8 mouse cellular contexts compared by ENCODE assay signal in the genomic region with DNA sequence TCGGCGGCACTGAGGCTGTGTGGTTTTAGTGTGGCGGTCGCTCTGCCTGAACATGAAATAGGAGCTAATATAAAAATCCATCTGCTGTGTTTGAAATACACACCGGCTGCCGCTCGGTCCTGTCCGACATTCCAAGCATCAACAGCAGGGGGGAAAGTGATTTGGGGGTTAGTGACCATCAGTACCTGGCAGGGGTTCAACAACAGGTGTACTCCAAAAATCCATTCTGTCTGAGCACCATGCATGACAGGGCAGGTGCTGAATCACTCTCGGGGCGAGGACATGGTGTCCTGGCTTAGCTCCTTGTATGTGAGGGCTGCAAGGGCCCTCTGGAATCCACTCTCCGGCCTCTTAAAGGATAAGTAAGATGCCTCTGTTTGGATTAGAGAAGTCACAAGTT. TPM values are rescaled to one million over a fixed set of nuclear protein-coding genes. Genes with fewer than 3 reads are reported as not detected.
A peak's percentile ranks its signal among the peaks of the same experiment; 100 is the strongest.
DNase-seq lines count a peak whose midpoint lies in the region; ATAC-seq lines count a peak whose summit lies in the region.

No protein-coding gene starts in this region.

- 0 out of 2 replicates have a peak overlapping the region, but pooled peaks have one; percentile 68 for H3K9ac ChIP-seq in heart, embryonic 14.5 days (ENCODE audit: low read length)
- H3K9ac ChIP-seq in midbrain, embryonic 15.5 days, result no peak overlapping the region

- intact Hi-C loops in heart, postnatal 10 days (cut with DNase I), result no loop called here

- 14% methylated on average over 11 of the region's 11 CpGs for WGBS in heart, embryonic 14.5 days
- WGBS in embryonic facial prominence, embryonic 10.5 days, result 21% methylated on average over 11 of the region's 11 CpGs
- 28% methylated on average over 11 of the region's 11 CpGs for WGBS in limb, embryonic 10.5 days
- 18% methylated on average over 11 of the region's 11 CpGs for WGBS in midbrain, embryonic 15.5 days

- H3K4me1 ChIP-seq in heart, embryonic 14.5 days (ENCODE audit: control insufficient read depth in 2 of 2, insufficient read depth in 2 of 2, low read length in 2 of 2), result peaks cover 5 to 6% of the 10 kb centered on the region in 2 experiments; a peak in 2 of 4 replicates
- peaks cover 39% of the 10 kb centered on the region for H3K4me1 ChIP-seq in embryonic facial prominence, embryonic 10.5 days
- peaks cover 35% of the 10 kb centered on the region for H3K4me1 ChIP-seq in limb, embryonic 10.5 days
- peaks cover 26% of the 10 kb centered on the region for H3K4me1 ChIP-seq in midbrain, embryonic 15.5 days

- H3K36me3 ChIP-seq in heart, embryonic 14.5 days (ENCODE audit: control insufficient read depth, insufficient read depth, low read length), result no peaks in the 10 kb centered on the region
- H3K36me3 ChIP-seq in embryonic facial prominence, embryonic 10.5 days (replicated peaks), result no peaks in the 10 kb centered on the region
- H3K36me3 ChIP-seq in limb, embryonic 10.5 days, result no peaks in the 10 kb centered on the region
- no peaks in the 10 kb centered on the region for H3K36me3 ChIP-seq in midbrain, embryonic 15.5 days (replicated peaks)

- no peaks in the 10 kb centered on the region for H3K9me3 ChIP-seq in heart, embryonic 14.5 days (ENCODE audit: control insufficient read depth, low read length)
- H3K9me3 ChIP-seq in embryonic facial prominence, embryonic 10.5 days, result no peaks in the 10 kb centered on the region
- no peaks in the 10 kb centered on the region for H3K9me3 ChIP-seq in limb, embryonic 10.5 days (replicated peaks)
- H3K9me3 ChIP-seq in midbrain, embryonic 15.5 days, result no peaks in the 10 kb centered on the region

- H3K27ac ChIP-seq in heart, embryonic 14.5 days (replicated peaks in 1 of 2; ENCODE audit: control insufficient read depth in 1 of 2, insufficient read depth in 1 of 2, low read depth in 2 of 2, low read length in 2 of 2), result no peak overlapping the region
- H3K27ac ChIP-seq in embryonic facial prominence, embryonic 10.5 days (replicated peaks), result no peak overlapping the region
- H3K27ac ChIP-seq in limb, embryonic 10.5 days, result no peak overlapping the region
- H3K27ac ChIP-seq in midbrain, embryonic 15.5 days, result no peak overlapping the region; the same call in 1 of the 2 replicates

- peaks cover 16% of the 10 kb centered on the region; the same call in 1 of the 2 replicates for H3K27me3 ChIP-seq in heart, embryonic 14.5 days (ENCODE audit: control insufficient read depth, insufficient read depth, low read length)
- peaks cover 49% of the 10 kb centered on the region for H3K27me3 ChIP-seq in embryonic facial prominence, embryonic 10.5 days (replicated peaks; ENCODE audit: low read depth, poor library complexity, severe bottlenecking)
- H3K27me3 ChIP-seq in limb, embryonic 10.5 days (ENCODE audit: low read depth, poor library complexity, severe bottlenecking), result peaks cover 68% of the 10 kb centered on the region
- 0 out of 2 replicates have a peak, but pooled peaks cover 5% of the 10 kb centered on the region for H3K27me3 ChIP-seq in midbrain, embryonic 15.5 days (replicated peaks)

- peak overlapping the region; percentile 27 to 44 for H3K4me3 ChIP-seq in heart, embryonic 14.5 days (ENCODE audit: control insufficient read depth in 1 of 2, insufficient read depth in 1 of 2, low read depth in 1 of 2, low read length in 2 of 2)
- H3K4me3 ChIP-seq in embryonic facial prominence, embryonic 10.5 days, result peak overlapping the region; percentile 49
- peak overlapping the region; percentile 42 for H3K4me3 ChIP-seq in limb, embryonic 10.5 days
- peak overlapping the region; percentile 17; the same call in 1 of the 2 replicates for H3K4me3 ChIP-seq in midbrain, embryonic 15.5 days

- DNase-seq in heart, postnatal 10 days, result no peak
- no peak for DNase-seq in embryonic facial prominence, embryonic 10.5 days (ENCODE audit: low spot score)
- no peak for DNase-seq in limb, embryonic 10.5 days (ENCODE audit: low spot score)
- no peak for DNase-seq in frontal cortex, postnatal 36 days (ENCODE audit: low spot score in 2 of 2)
- DNase-seq in Muller cell, postnatal 12 days (ENCODE audit: inconsistent ontology term), result no peak

- ATAC-seq in heart, embryonic 14.5 days (ENCODE audit: insufficient number of reproducible peaks, insufficient read depth, low FRiP score, low read depth), result no peak
- ATAC-seq in midbrain, embryonic 15.5 days (replicated peaks), result no peak
- ATAC-seq in megakaryocyte, adult 5-6 weeks (ENCODE audit: poor library complexity, severe bottlenecking), result no peak

- peak overlapping the region; percentile 65 for H3K4me2 ChIP-seq in heart, embryonic 14.5 days (ENCODE audit: low read length)
- peak overlapping the region; percentile 44 for H3K4me2 ChIP-seq in midbrain, embryonic 15.5 days

RNA-seq across cellular contexts. Expression of gene Snx11, which starts 41.0 kb away (rescaled TPM):
- 4.3 and 6.1 TPM in 2 replicates for polyA plus RNA-seq in heart, embryonic 14.5 days (2014; fragmentation: Nextera tagmentation; extraction: Ambion mirVana)
- 10 to 100 TPM; 14.6 to 15.1 TPM for total RNA-seq in heart, postnatal 10 days (2021)
- 22.4 and 25.5 TPM in 2 replicates for polyA plus RNA-seq in embryonic facial prominence, embryonic 10.5 days (2016; fragmentation: Nextera tagmentation; extraction: Ambion mirVana)
- 21.4 and 22.0 TPM in 2 replicates for polyA plus RNA-seq in limb, embryonic 10.5 days (2016; fragmentation: Nextera tagmentation; extraction: Ambion mirVana)
- polyA plus RNA-seq in midbrain, embryonic 15.5 days (2015; fragmentation: Nextera tagmentation; extraction: Ambion mirVana), result 47.2 and 51.1 TPM in 2 replicates
- total RNA-seq in megakaryocyte, adult 5-6 weeks (2015), result 8.3 and 10.3 TPM in 2 replicates
- total RNA-seq in megakaryocyte, adult 5-6 weeks (2017), result 25.5 and 27.4 TPM in 2 replicates

RNA-seq across cellular contexts. Expression of gene Cbx1, which starts 52.6 kb away (rescaled TPM):
- polyA plus RNA-seq in heart, embryonic 14.5 days (2014; fragmentation: Nextera tagmentation; extraction: Ambion mirVana), result 41.1 and 44.2 TPM in 2 replicates
- 10 to 100 TPM; 46.2 to 59.2 TPM for total RNA-seq in heart, postnatal 10 days (2021)
- polyA plus RNA-seq in embryonic facial prominence, embryonic 10.5 days (2016; fragmentation: Nextera tagmentation; extraction: Ambion mirVana), result 201 and 213 TPM in 2 replicates
- polyA plus RNA-seq in limb, embryonic 10.5 days (2016; fragmentation: Nextera tagmentation; extraction: Ambion mirVana), result 179 and 200 TPM in 2 replicates
- polyA plus RNA-seq in midbrain, embryonic 15.5 days (2015; fragmentation: Nextera tagmentation; extraction: Ambion mirVana), result 70.6 and 76.7 TPM in 2 replicates
- total RNA-seq in megakaryocyte, adult 5-6 weeks (2015), result 37.7 and 39.2 TPM in 2 replicates
- 60.2 and 60.5 TPM in 2 replicates for total RNA-seq in megakaryocyte, adult 5-6 weeks (2017)
